Mouse (Mus musculus) neural tube, embryonic 13.5 days (tissue): Measurements from ENCODE around the gene Arhgap21. TPM values are rescaled to one million over a fixed set of nuclear protein-coding genes. Genes with fewer than 3 reads are reported as not detected.

Experiments
- ATAC-seq: fragments of 200-750 bp; cut with Nextera tagmentation; 2 replicates; pipeline ENCODE4 v1.8.0; 2017; ENCODE audit warnings: low read depth, mild to moderate bottlenecking, moderate TSS enrichment, moderate library complexity
- H3K27ac ChIP-seq: fragments of 300-500 bp; sonication (generic); replicated peaks from 2 replicates; pipeline ENCODE4 v1.5.1; 2015; ENCODE audit warnings: moderate library complexity, mild to moderate bottlenecking, inconsistent platforms
- H3K27me3 ChIP-seq: fragments of 300-500 bp; sonication (generic); 2 replicates; pipeline ENCODE4 v1.6.1; 2015; ENCODE audit warnings: mild to moderate bottlenecking, inconsistent platforms
- H3K36me3 ChIP-seq: fragments of 300-500 bp; sonication (generic); 2 replicates; pipeline ENCODE4 v1.6.1; 2015; ENCODE audit warnings: mild to moderate bottlenecking, inconsistent platforms
- H3K4me1 ChIP-seq: fragments of 300-500 bp; sonication (generic); replicated peaks from 2 replicates; pipeline ENCODE4 v1.6.1; 2015; ENCODE audit warnings: inconsistent platforms
- H3K4me2 ChIP-seq: fragments of 300-500 bp; sonication (generic); 2 replicates; pipeline ENCODE4 v1.6.1; 2015; ENCODE audit warnings: inconsistent platforms, mild to moderate bottlenecking, moderate library complexity
- H3K4me3 ChIP-seq: fragments of 300-500 bp; sonication (generic); 2 replicates; pipeline ENCODE4 v1.5.1; 2015; ENCODE audit warnings: mild to moderate bottlenecking, inconsistent platforms
- H3K9ac ChIP-seq: fragments of 300-500 bp; sonication (generic); 2 replicates; pipeline ENCODE4 v1.6.1; 2015; ENCODE audit warnings: moderate library complexity, mild to moderate bottlenecking, inconsistent platforms
- H3K9me3 ChIP-seq: fragments of 300-500 bp; sonication (generic); 2 replicates; pipeline ENCODE4 v1.6.1; 2016; ENCODE audit warnings: inconsistent platforms
- WGBS: fragments of 180-500 bp; shearing (Covaris S2); methylation state at CpG from one replicate; pipeline ENCODE4 v1.1.7; 2015; 5-methylcytosine and 5-hydroxymethylcytosine counted together
- polyA plus RNA-seq: library from polyadenylated mRNA; unstranded; fragments of >200 nt; fragmentation: Nextera tagmentation; extraction: Ambion mirVana; gene quantifications from 2 replicates; pipeline ENCODE4 v1.2.1, GENCODE M21; 2015

The Arhgap21 gene
- polyA plus RNA-seq, 1 experiment from 2014 or later: 34.9 TPM

GRCm38 (mm10) chr2:20952716-20953115, 16.0 kb downstream of the Arhgap21 start:
- H3K9ac ChIP-seq: no peak overlapping the region
- no peaks in the 10 kb centered on the region for H3K9me3 ChIP-seq
- peaks cover 40% of the 10 kb centered on the region for H3K4me1 ChIP-seq
- no peak overlapping the region for H3K27ac ChIP-seq
- H3K27me3 ChIP-seq: no peaks in the 10 kb centered on the region
- H3K36me3 ChIP-seq: no peaks in the 10 kb centered on the region
- 73% methylated on average over 4 of the region's 4 CpGs for WGBS
- H3K4me2 ChIP-seq: no peak overlapping the region
- ATAC-seq: no peak
- no peak overlapping the region for H3K4me3 ChIP-seq

GRCm38 (mm10) chr2:20949168-20949567, 19.5 kb downstream of the Arhgap21 start:
- Histone ChIP-seq H3K27me3 (no peaks in the 10 kb centered on the region), H3K9ac (no peak overlapping the region), H3K27ac (no peak overlapping the region), H3K36me3 (no peaks in the 10 kb centered on the region), H3K9me3 (no peaks in the 10 kb centered on the region), H3K4me3 (no peak overlapping the region), H3K4me1 (peaks cover 29% of the 10 kb centered on the region), H3K4me2 (no peak overlapping the region)
- no peak for ATAC-seq
- 83% methylated on average over 3 of the region's 3 CpGs for WGBS

- H3K4me3 ChIP-seq: no peak overlapping the region
- no peak for ATAC-seq
- H3K4me1 ChIP-seq: peaks cover 50% of the 10 kb centered on the region
- no peak overlapping the region for H3K9ac ChIP-seq
- no peaks in the 10 kb centered on the region for H3K9me3 ChIP-seq
- H3K27me3 ChIP-seq: no peaks in the 10 kb centered on the region
- no peak overlapping the region for H3K4me2 ChIP-seq
- no peak overlapping the region for H3K27ac ChIP-seq
- 78% methylated on average over 1 of the region's 1 CpGs for WGBS
- no peaks in the 10 kb centered on the region for H3K36me3 ChIP-seq
Measured at GRCm38 (mm10) chr2:20947036-20947435, 21.6 kb downstream of the Arhgap21 start.

GRCm38 (mm10) chr2:20945596-20945995, 23.1 kb downstream of the Arhgap21 start:
- no peaks in the 10 kb centered on the region for H3K36me3 ChIP-seq
- H3K9ac ChIP-seq: no peak overlapping the region
- peaks cover 56% of the 10 kb centered on the region for H3K4me1 ChIP-seq
- no peaks in the 10 kb centered on the region for H3K27me3 ChIP-seq
- WGBS: 92% methylated on average over 5 of the region's 5 CpGs
- no peak for ATAC-seq
- no peak overlapping the region for H3K4me2 ChIP-seq
- H3K9me3 ChIP-seq: no peaks in the 10 kb centered on the region
- no peak overlapping the region for H3K4me3 ChIP-seq
- H3K27ac ChIP-seq: no peak overlapping the region

GRCm38 (mm10) chr2:20943730-20944454, 24.8 kb downstream of the Arhgap21 start:
- H3K4me3 ChIP-seq: no peak overlapping the region
- H3K9me3 ChIP-seq: no peaks in the 10 kb centered on the region
- H3K36me3 ChIP-seq: no peaks in the 10 kb centered on the region
- peak; percentile 52; the same call in 1 of the 2 replicates for ATAC-seq
- WGBS: 27% methylated on average over 7 of the region's 7 CpGs
- 0 out of 2 replicates have a peak overlapping the region, but pooled peaks have one; percentile 46 for H3K27ac ChIP-seq
- no peaks in the 10 kb centered on the region for H3K27me3 ChIP-seq
- no peak overlapping the region for H3K4me2 ChIP-seq
- no peak overlapping the region for H3K9ac ChIP-seq
- peaks cover 56% of the 10 kb centered on the region for H3K4me1 ChIP-seq

GRCm38 (mm10) chr2:20943222-20943621, 25.5 kb downstream of the Arhgap21 start:
- Histone ChIP-seq H3K4me2 (no peak overlapping the region), H3K27ac (peak overlapping the region; percentile 46)

GRCm38 (mm10) chr2:20942434-20943198, 26.1 kb downstream of the Arhgap21 start:
- 33% methylated on average over 10 of the region's 10 CpGs for WGBS
- H3K9me3 ChIP-seq: no peaks in the 10 kb centered on the region
- H3K36me3 ChIP-seq: no peaks in the 10 kb centered on the region
- no peaks in the 10 kb centered on the region for H3K27me3 ChIP-seq
- H3K9ac ChIP-seq: no peak overlapping the region
- no peak overlapping the region for H3K4me3 ChIP-seq
- peak overlapping the region; percentile 46; the same call in 1 of the 2 replicates for H3K27ac ChIP-seq
- no peak overlapping the region for H3K4me2 ChIP-seq
- H3K4me1 ChIP-seq: peaks cover 62% of the 10 kb centered on the region
- ATAC-seq: peak; percentile 54; the same call in 1 of the 2 replicates

More at GRCm38 (mm10) chr2:20943222-20943621, 25.5 kb downstream of the Arhgap21 start:
- no peak overlapping the region for H3K4me3 ChIP-seq
- H3K27me3 ChIP-seq: no peaks in the 10 kb centered on the region
- H3K4me1 ChIP-seq: peaks cover 58% of the 10 kb centered on the region
- H3K9me3 ChIP-seq: no peaks in the 10 kb centered on the region
- peak; percentile 87 for ATAC-seq
- no peak overlapping the region for H3K9ac ChIP-seq
- H3K36me3 ChIP-seq: no peaks in the 10 kb centered on the region
- 2% methylated on average over 5 of the region's 5 CpGs for WGBS

- Histone ChIP-seq H3K4me2 (no peak overlapping the region), H3K27ac (no peak overlapping the region), H3K36me3 (no peaks in the 10 kb centered on the region), H3K27me3 (no peaks in the 10 kb centered on the region), H3K9me3 (no peaks in the 10 kb centered on the region), H3K4me1 (peaks cover 72% of the 10 kb centered on the region), H3K4me3 (no peak overlapping the region), H3K9ac (no peak overlapping the region)
- no peak for ATAC-seq
Measured at GRCm38 (mm10) chr2:20941105-20941504, 27.6 kb downstream of the Arhgap21 start.

- Histone ChIP-seq H3K36me3 (no peaks in the 10 kb centered on the region), H3K4me2 (no peak overlapping the region), H3K27ac (0 out of 2 replicates have a peak overlapping the region, but pooled peaks have one; percentile 0), H3K4me3 (no peak overlapping the region), H3K9me3 (no peaks in the 10 kb centered on the region), H3K4me1 (peaks cover 77% of the 10 kb centered on the region), H3K27me3 (no peaks in the 10 kb centered on the region), H3K9ac (no peak overlapping the region)
- no peak for ATAC-seq
- WGBS: 65% methylated on average over 3 of the region's 3 CpGs
Measured at GRCm38 (mm10) chr2:20939367-20939766, 29.3 kb downstream of the Arhgap21 start.

GRCm38 (mm10) chr2:20936609-20937221, 32.0 kb downstream of the Arhgap21 start:
- Histone ChIP-seq H3K4me2 (no peak overlapping the region), H3K4me3 (no peak overlapping the region), H3K9ac (no peak overlapping the region), H3K9me3 (no peaks in the 10 kb centered on the region), H3K4me1 (peaks cover 52% of the 10 kb centered on the region), H3K27ac (no peak overlapping the region), H3K27me3 (no peaks in the 10 kb centered on the region), H3K36me3 (no peaks in the 10 kb centered on the region)
- ATAC-seq: no peak
- 54% methylated on average over 4 of the region's 4 CpGs for WGBS

- Histone ChIP-seq H3K4me2 (no peak overlapping the region), H3K9me3 (no peaks in the 10 kb centered on the region), H3K36me3 (no peaks in the 10 kb centered on the region), H3K4me3 (no peak overlapping the region), H3K9ac (no peak overlapping the region), H3K27ac (no peak overlapping the region), H3K4me1 (peaks cover 38% of the 10 kb centered on the region), H3K27me3 (no peaks in the 10 kb centered on the region)
- no peak for ATAC-seq
- WGBS: 33% methylated on average over 9 of the region's 9 CpGs
Measured at GRCm38 (mm10) chr2:20934406-20934805, 34.3 kb downstream of the Arhgap21 start.

- H3K27ac ChIP-seq: no peak overlapping the region
- H3K4me2 ChIP-seq: no peak overlapping the region
- no peaks in the 10 kb centered on the region for H3K36me3 ChIP-seq
- no peak overlapping the region for H3K9ac ChIP-seq
- no peak for ATAC-seq
- peaks cover 25% of the 10 kb centered on the region for H3K4me1 ChIP-seq
- no peak overlapping the region for H3K4me3 ChIP-seq
- H3K27me3 ChIP-seq: no peaks in the 10 kb centered on the region
- H3K9me3 ChIP-seq: no peaks in the 10 kb centered on the region
- WGBS: 87% methylated on average over 8 of the region's 8 CpGs
Measured at GRCm38 (mm10) chr2:20932748-20933313, 35.9 kb downstream of the Arhgap21 start.
